Mouse (Mus musculus): ENCODE data around the gene Gpx6. TPM values are rescaled to one million over a fixed set of nuclear protein-coding genes. Genes with fewer than 3 reads are reported as not detected.
A peak's percentile ranks its signal among the peaks of the same experiment; 100 is the strongest.

Gpx6 gene
- polyA plus RNA-seq (2016; fragmentation: Nextera tagmentation; extraction: Ambion mirVana): not detected in 2 replicates

DNA sequence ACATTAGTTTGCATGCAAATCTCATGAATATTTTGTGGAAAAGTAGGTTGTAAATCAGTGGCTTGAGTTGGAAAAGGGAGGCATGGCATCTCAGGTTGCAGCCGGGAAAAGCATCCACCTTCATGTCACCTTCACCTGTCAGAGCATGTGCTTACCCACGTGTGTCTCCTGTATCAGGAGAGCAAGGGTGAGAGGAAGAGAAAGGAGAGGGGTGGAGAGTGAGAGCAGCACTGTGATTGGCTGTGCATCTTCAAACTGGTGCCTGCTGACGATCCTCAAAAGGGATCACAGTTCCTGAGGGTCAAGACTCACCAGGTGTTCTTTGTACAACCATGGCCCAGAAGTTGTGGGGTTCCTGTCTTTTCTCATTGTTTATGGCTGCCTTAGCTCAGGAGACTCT, at the start of gene Gpx6:
Gpx6 (plus strand) TSS at position 200 of the 400 bp plus-strand sequence.
- no peak within 1 kb of the TSS for H3K4me2 ChIP-seq
- peaks cover 7% of the 10 kb centered on the region; the same call in 1 of the 2 replicates for H3K4me1 ChIP-seq
- ATAC-seq: no peak
- WGBS (ENCODE audit: insufficient replicate concordance): 21% methylated on average over 3 of the region's 3 CpGs
- H3K36me3 ChIP-seq: no peaks in the 10 kb centered on the region
- 0 out of 2 replicates have a peak, but pooled peaks cover 7% of the 10 kb centered on the region for H3K27me3 ChIP-seq (replicated peaks)
- H3K4me3 ChIP-seq: no peak within 1 kb of the TSS
- no peak within 1 kb of the TSS for H3K9ac ChIP-seq
- no peak within 1 kb of the TSS for H3K27ac ChIP-seq
- no peaks in the 10 kb centered on the region for H3K9me3 ChIP-seq (replicated peaks)

DNA sequence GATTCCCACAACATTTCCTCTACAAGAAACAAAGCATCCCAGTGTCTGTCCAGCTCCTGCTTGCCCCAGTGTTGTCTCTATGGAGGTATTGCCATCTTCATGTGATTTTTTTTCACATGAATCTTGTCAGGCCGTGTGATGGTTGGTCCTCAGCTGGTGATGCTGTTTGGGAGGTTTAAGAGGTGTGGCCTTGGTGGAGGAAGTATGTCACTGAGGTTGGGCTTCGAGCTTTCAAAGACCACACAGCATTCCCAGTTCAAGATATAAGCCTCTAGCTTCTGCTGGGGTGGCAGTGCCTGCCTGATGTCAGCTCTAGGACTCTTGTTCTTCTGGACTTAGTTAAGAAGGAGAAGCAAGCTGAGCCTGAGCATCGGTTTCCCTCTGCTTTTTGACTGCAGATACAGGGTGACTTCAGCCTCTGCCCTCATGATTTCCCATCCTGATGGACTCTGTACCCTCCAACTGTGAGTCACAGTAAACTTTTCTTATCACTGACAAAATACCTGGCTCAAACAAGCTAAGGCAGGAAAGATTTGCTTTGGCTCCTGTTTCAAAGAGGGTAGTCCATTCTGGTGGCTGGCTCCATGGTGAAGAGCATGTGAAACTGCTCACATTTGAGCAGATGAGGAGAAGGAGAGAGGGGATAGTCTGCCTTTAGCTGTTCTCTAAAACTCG, 49.0 kb upstream of the Gpx6 start:
- Histone ChIP-seq H3K9ac (no peak overlapping the region), H3K27me3 (replicated peaks) (peaks cover 21% of the 10 kb centered on the region), H3K36me3 (no peaks in the 10 kb centered on the region), H3K4me1 (peaks cover 47% of the 10 kb centered on the region), H3K9me3 (replicated peaks) (no peaks in the 10 kb centered on the region), H3K4me3 (peak overlapping the region; percentile 61; the same call in 1 of the 2 replicates), H3K27ac (0 out of 2 replicates have a peak overlapping the region, but pooled peaks have one; percentile 31), H3K4me2 (peak overlapping the region; percentile 63)
- WGBS (ENCODE audit: insufficient replicate concordance): 38% methylated on average over 4 of the region's 4 CpGs
- 0 out of 2 replicates have a peak, but pooled peaks have one; percentile 27 for ATAC-seq

DNA sequence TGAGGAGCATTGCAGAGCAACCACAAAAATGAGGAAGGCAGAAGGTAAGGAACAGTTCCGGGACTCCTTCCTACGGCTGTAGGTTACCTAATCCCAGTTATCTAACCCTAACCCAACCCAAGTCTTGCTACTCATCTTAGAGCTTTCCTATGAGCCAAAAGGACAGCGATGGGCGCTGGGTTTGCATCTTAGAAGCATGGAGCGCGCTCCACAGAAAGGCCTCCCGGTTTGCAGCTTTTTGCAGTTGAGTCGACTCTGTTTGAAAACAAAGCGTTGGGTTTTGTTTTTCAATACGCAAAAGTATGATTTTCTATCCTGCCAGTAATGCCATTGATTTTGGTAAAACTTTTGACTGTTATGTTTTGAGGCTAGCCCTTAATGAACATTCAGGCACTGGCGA, 48.0 kb upstream of the Gpx6 start:
- Histone ChIP-seq H3K4me1 (peaks cover 40% of the 10 kb centered on the region), H3K9ac (peak overlapping the region; percentile 31), H3K4me2 (peak overlapping the region; percentile 63), H3K4me3 (peak overlapping the region; percentile 61), H3K9me3 (replicated peaks) (no peaks in the 10 kb centered on the region), H3K27me3 (replicated peaks) (peaks cover 16% of the 10 kb centered on the region), H3K36me3 (no peaks in the 10 kb centered on the region), H3K27ac (no peak overlapping the region)
- 1% methylated on average over 11 of the region's 11 CpGs for WGBS (ENCODE audit: insufficient replicate concordance)
- ATAC-seq: no peak

DNA sequence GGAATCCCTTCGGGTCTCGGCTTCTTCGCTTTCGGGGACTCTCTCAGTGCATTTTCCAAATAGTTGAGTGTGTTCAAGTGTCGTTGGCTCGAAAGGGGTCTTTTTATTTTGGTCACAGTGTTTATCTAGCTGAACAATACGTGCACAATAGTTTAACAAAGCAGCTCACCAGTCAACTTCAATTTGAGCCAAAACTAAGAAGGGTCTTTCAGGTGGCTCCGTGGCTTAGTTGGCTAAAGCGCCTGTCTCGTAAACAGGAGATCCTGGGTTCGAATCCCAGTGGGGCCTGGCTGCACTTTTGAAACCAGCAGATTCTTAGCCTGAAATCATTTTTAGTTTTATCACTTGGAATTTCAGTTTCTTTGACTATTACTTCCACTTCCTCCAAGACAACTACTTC, 47.6 kb upstream of the Gpx6 start:
- H3K4me1 ChIP-seq: peaks cover 36% of the 10 kb centered on the region
- WGBS (ENCODE audit: insufficient replicate concordance): under 1% methylated on average over 11 of the region's 11 CpGs
- peak overlapping the region; percentile 61 for H3K4me3 ChIP-seq
- H3K36me3 ChIP-seq: no peaks in the 10 kb centered on the region
- no peak overlapping the region for H3K27ac ChIP-seq
- peak overlapping the region; percentile 63 for H3K4me2 ChIP-seq
- peak overlapping the region; percentile 31 for H3K9ac ChIP-seq
- H3K27me3 ChIP-seq (replicated peaks): peaks cover 14% of the 10 kb centered on the region
- no peak for ATAC-seq
- no peaks in the 10 kb centered on the region for H3K9me3 ChIP-seq (replicated peaks)

DNA sequence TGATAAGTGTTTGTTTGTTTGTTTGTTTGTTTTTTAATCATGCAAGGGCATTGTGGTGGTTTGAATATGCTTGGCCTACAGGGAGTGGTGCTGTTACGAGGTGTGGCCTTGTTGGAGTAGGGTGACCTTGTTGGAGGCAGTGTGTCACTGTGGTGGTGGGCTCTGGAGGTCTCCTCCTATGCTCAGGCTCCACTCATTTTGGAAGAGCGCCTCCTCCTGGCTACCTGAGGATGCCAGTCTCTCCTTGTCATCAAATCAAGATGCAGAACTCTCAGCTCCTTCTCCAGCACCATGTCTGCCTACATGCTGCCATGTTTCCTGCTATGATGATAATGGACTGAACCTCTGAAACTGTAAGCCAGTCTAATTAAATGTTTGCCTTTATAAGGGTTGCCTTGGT, 46.2 kb upstream of the Gpx6 start:
- ATAC-seq: no peak
- H3K9ac ChIP-seq: no peak overlapping the region

DNA sequence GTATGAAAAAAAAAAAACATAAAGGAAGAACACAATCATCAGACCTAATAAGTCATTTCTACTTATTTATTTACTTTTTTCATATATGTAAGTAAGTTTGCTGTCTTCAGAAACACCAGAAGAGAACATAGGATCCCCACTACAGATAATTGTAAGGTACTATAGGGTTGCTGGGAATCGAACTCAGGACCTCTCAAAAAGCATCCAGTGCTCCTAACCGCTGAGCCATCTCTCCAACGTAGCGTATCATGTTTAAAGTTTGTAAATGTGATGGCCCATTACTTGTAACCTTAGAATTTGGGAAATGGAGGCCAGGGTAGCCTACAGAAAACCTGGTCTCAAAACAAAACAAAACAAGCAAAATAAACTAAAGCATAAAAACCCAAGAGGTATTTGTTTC, 44.4 kb upstream of the Gpx6 start:
- H3K9ac ChIP-seq: peak overlapping the region; percentile 25; the same call in 1 of the 2 replicates
- 8% methylated on average over 4 of the region's 4 CpGs for WGBS (ENCODE audit: insufficient replicate concordance)
- peak; percentile 61; the same call in 1 of the 2 replicates for ATAC-seq

More for the DNA sequence above, 46.2 kb upstream of the Gpx6 start:
- Histone ChIP-seq H3K27ac (no peak overlapping the region), H3K4me2 (no peak overlapping the region), H3K9me3 (replicated peaks) (no peaks in the 10 kb centered on the region), H3K4me1 (peaks cover 25% of the 10 kb centered on the region), H3K27me3 (replicated peaks) (peaks cover 10% of the 10 kb centered on the region), H3K4me3 (no peak overlapping the region), H3K36me3 (no peaks in the 10 kb centered on the region)
- 53% methylated on average over 2 of the region's 2 CpGs for WGBS (ENCODE audit: insufficient replicate concordance)

DNA sequence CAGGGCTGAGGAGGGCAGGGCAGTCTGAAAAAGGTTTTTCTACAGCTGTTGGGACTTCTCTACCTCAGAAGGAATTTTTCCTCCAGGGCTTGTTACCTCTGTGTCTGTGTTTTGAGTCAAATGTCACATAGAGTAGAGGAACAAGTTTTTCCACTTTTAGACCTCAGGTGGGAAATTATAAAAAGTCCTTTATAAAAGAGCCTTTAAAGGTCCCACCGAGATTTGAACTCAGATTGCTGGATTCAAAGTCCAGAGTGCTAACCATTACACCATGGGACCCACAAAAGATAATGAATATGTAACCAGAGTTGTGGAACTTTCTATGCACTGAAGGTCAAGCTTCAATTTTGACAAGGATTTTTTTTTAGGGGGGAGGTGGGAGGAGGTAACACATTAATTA, 43.7 kb upstream of the Gpx6 start:
- 3% methylated on average over 1 of the region's 1 CpGs for WGBS (ENCODE audit: insufficient replicate concordance)
- Histone ChIP-seq H3K4me3 (peak overlapping the region; percentile 44), H3K4me1 (peaks cover 13% of the 10 kb centered on the region), H3K9me3 (replicated peaks) (no peaks in the 10 kb centered on the region), H3K36me3 (no peaks in the 10 kb centered on the region), H3K9ac (peak overlapping the region; percentile 25; the same call in 1 of the 2 replicates), H3K4me2 (peak overlapping the region; percentile 64), H3K27me3 (replicated peaks) (peaks cover 21% of the 10 kb centered on the region), H3K27ac (no peak overlapping the region)
- no peak for ATAC-seq

More for the DNA sequence above, 44.4 kb upstream of the Gpx6 start:
- Histone ChIP-seq H3K9me3 (replicated peaks) (no peaks in the 10 kb centered on the region), H3K4me2 (peak overlapping the region; percentile 64), H3K27me3 (replicated peaks) (peaks cover 15% of the 10 kb centered on the region), H3K36me3 (no peaks in the 10 kb centered on the region), H3K4me1 (peaks cover 18% of the 10 kb centered on the region), H3K27ac (no peak overlapping the region), H3K4me3 (peak overlapping the region; percentile 44)

DNA sequence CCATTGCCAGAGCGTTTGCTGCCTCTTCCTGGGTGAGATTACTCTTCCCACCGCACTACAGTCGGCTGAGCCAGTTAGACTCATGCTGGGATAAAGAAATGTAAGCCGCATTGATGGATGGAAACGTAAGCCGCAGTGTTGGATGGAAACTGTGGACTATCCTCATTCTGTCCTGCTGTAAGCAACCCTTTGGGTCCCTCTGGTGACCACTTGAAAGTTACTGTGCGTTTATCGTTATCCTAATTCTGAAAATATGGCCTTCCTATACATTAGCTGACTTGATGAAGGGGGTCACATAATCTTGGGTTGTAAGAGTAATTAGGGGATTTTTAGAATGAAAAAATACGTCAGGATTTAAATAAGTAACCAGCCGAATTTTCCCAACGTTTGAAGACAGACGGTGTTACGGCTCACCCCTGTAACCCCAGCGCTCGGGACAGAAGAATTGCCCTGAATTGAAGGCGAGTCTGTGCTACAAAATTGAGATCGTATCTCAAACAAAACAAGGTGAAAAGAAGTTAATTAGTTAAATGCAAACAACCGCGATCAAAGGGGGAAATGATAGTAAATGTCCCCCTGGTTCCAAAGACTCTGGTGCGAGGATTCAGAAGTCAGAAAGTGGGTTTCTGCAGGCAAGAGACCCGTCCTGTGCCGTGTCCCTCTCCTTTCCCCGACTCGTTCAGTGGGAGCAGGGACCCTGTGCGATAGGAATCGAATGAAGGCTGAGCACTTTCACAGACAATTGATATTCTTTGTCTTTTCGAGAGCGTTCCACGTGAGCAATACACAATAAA, 36.7 kb upstream of the Gpx6 start:
- H3K4me3 ChIP-seq: peak overlapping the region; percentile 63

DNA sequence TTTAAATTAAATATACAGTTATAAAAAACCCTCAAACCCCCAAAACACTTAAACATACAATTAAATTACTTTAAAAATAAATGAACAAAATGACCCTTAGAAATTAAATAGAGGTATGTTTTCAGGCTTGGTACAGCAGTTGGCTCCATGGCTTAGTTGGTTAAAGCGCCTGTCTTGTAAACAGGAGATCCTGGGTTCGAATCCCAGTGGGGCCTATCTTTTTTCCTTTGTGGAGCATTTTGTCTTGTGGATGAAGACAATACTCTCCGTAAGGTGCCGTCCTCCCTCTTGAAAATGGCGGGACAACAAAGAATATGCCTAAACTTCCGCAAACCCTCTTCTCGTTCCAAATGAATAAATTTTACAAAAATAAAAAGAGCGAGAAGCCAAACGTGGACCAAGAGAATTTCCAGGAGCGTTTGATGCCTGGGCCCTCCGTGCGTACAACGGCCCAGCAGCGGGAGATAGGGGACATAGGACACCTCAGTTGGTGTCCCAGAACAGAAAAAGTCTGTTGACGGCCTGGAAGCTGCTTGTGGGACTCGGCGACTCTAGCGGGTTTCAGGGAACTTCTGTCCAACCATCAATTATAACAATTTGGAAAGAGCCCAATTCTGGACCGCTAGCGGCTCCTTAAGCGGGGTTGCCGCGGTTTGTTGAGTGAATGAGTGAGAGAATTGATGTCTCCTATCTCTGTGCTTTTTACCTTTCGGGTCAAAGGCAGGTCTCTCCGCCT, 35.9 kb upstream of the Gpx6 start:
- peak overlapping the region; percentile 63 for H3K4me3 ChIP-seq
- H3K4me2 ChIP-seq: peak overlapping the region; percentile 87
- peak; percentile 78 for ATAC-seq
- peak overlapping the region; percentile 68 for H3K9ac ChIP-seq
- peaks cover 36% of the 10 kb centered on the region for H3K4me1 ChIP-seq
- H3K27me3 ChIP-seq (replicated peaks): peaks cover 26% of the 10 kb centered on the region
- WGBS (ENCODE audit: insufficient replicate concordance): under 1% methylated on average over 25 of the region's 25 CpGs
- no peaks in the 10 kb centered on the region for H3K36me3 ChIP-seq
- H3K27ac ChIP-seq: no peak overlapping the region
- no peaks in the 10 kb centered on the region for H3K9me3 ChIP-seq (replicated peaks)

More for the DNA sequence above, 36.7 kb upstream of the Gpx6 start:
- peaks cover 32% of the 10 kb centered on the region for H3K4me1 ChIP-seq
- H3K4me2 ChIP-seq: peak overlapping the region; percentile 87
- 1% methylated on average over 29 of the region's 29 CpGs for WGBS (ENCODE audit: insufficient replicate concordance)
- H3K9me3 ChIP-seq (replicated peaks): no peaks in the 10 kb centered on the region
- no peaks in the 10 kb centered on the region for H3K36me3 ChIP-seq
- H3K9ac ChIP-seq: peak overlapping the region; percentile 68
- peaks cover 26% of the 10 kb centered on the region for H3K27me3 ChIP-seq (replicated peaks)
- peak; percentile 61 for ATAC-seq
- H3K27ac ChIP-seq: no peak overlapping the region

DNA sequence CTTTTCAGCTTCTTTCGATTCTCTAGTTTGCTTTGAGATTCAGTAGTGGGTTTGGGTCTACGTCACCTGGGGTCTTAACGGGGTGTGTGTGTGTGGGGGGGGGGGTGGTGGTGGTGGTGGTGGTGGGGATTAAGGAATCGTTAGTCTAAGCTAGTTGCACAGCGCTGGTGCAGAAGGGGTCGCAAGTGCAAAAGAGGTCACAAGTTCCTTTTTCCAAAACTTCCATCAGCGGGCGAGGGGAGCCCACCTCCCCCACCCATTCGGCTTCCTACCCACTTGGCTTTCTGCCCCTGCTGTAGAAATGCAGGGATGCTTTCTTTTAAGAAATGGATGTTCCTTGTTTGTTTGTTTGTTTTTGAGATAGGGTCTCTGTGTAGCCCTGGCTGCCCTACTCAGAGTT, 35.4 kb upstream of the Gpx6 start:
- H3K27ac ChIP-seq: no peak overlapping the region
- H3K4me3 ChIP-seq: peak overlapping the region; percentile 63
- no peaks in the 10 kb centered on the region for H3K9me3 ChIP-seq (replicated peaks)
- H3K27me3 ChIP-seq (replicated peaks): peaks cover 20% of the 10 kb centered on the region
- 0 out of 2 replicates have a peak, but pooled peaks have one; percentile 3 for ATAC-seq
- 0% methylated on average over 9 of the region's 9 CpGs for WGBS (ENCODE audit: insufficient replicate concordance)
- peaks cover 36% of the 10 kb centered on the region for H3K4me1 ChIP-seq
- no peaks in the 10 kb centered on the region for H3K36me3 ChIP-seq
- peak overlapping the region; percentile 58 for H3K9ac ChIP-seq
- peak overlapping the region; percentile 87 for H3K4me2 ChIP-seq

DNA sequence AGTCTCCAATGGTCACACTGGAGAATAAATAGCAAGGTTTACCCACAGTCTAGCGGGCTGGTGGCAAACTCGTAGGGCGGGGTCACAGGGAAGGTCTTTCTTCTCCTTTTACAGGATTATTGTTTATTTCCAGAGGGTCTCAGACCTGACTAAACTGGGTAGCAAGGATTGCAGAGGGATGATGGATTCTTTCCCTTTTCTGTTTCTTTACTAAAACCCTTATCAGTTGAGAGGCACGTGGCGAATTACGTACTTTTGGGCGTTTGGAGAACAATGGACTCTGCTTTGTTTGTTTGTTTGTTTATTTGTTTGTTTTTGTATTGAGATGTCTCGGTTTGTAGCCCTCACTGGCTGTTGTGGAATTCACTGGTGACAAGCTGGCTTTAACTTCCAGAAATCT, 32.8 kb upstream of the Gpx6 start:
- Histone ChIP-seq H3K4me2 (peak overlapping the region; percentile 74), H3K27me3 (replicated peaks) (peaks cover 3% of the 10 kb centered on the region; the same call in 1 of the 2 replicates), H3K4me3 (peak overlapping the region; percentile 63), H3K36me3 (no peaks in the 10 kb centered on the region), H3K4me1 (peaks cover 32% of the 10 kb centered on the region), H3K27ac (no peak overlapping the region), H3K9me3 (replicated peaks) (no peaks in the 10 kb centered on the region), H3K9ac (peak overlapping the region; percentile 61)
- no peak for ATAC-seq
- 4% methylated on average over 8 of the region's 8 CpGs for WGBS (ENCODE audit: insufficient replicate concordance)
